Mouse (Mus musculus): ENCODE measurements around the gene Tmigd3. TPM values are rescaled to one million over a fixed set of nuclear protein-coding genes. Genes with fewer than 3 reads are reported as not detected.

Gene Tmigd3
- total RNA-seq, 2 experiments from 2014 or later = 0.28 TPM; not detected in 1

- no peak for ATAC-seq (replicated peaks; ENCODE audit: poor library complexity, severe bottlenecking)
These were observed 3.0 kb downstream of the Tmigd3 start for GRCm38 (mm10) chr3:105873451-105874445.

- ATAC-seq (replicated peaks; ENCODE audit: poor library complexity, severe bottlenecking) = no peak
These were observed 5.3 kb downstream of the Tmigd3 start for GRCm38 (mm10) chr3:105876022-105876421.

GRCm38 (mm10) chr3:105877252-105877803 lies 6.6 kb downstream of the Tmigd3 start:
- ATAC-seq (replicated peaks; ENCODE audit: poor library complexity, severe bottlenecking) = peak; percentile 21; the same call in 1 of the 2 replicates

GRCm38 (mm10) chr3:105877919-105878318 lies 7.2 kb downstream of the Tmigd3 start:
- peak; percentile 86 for ATAC-seq (replicated peaks; ENCODE audit: poor library complexity, severe bottlenecking)

GRCm38 (mm10) chr3:105878751-105879150 lies 8.0 kb downstream of the Tmigd3 start:
- no peak for ATAC-seq (replicated peaks; ENCODE audit: poor library complexity, severe bottlenecking)

- ATAC-seq (replicated peaks; ENCODE audit: poor library complexity, severe bottlenecking) = peak; percentile 23; the same call in 1 of the 2 replicates
These were observed 9.7 kb downstream of the Tmigd3 start for GRCm38 (mm10) chr3:105880419-105880818.

GRCm38 (mm10) chr3:105882105-105882504 lies 11.4 kb downstream of the Tmigd3 start:
- ATAC-seq (replicated peaks; ENCODE audit: poor library complexity, severe bottlenecking) = no peak

- no peak for ATAC-seq (replicated peaks; ENCODE audit: poor library complexity, severe bottlenecking)
These were observed 12.4 kb downstream of the Tmigd3 start for GRCm38 (mm10) chr3:105883111-105883510.

- no peak for ATAC-seq (replicated peaks; ENCODE audit: poor library complexity, severe bottlenecking)
These were observed 18.3 kb downstream of the Tmigd3 start for GRCm38 (mm10) chr3:105888961-105889360.

- ATAC-seq (replicated peaks; ENCODE audit: poor library complexity, severe bottlenecking) = no peak
These were observed 19.5 kb downstream of the Tmigd3 start for GRCm38 (mm10) chr3:105890220-105890619.

GRCm38 (mm10) chr3:105891141-105891540 lies 20.4 kb downstream of the Tmigd3 start:
- no peak for ATAC-seq (replicated peaks; ENCODE audit: poor library complexity, severe bottlenecking)

GRCm38 (mm10) chr3:105891760-105892571 lies 21.3 kb downstream of the Tmigd3 start:
- ATAC-seq (replicated peaks; ENCODE audit: poor library complexity, severe bottlenecking) = peak; percentile 37

GRCm38 (mm10) chr3:105892572-105893495 lies 22.1 kb downstream of the Tmigd3 start:
- ATAC-seq (replicated peaks; ENCODE audit: poor library complexity, severe bottlenecking) = peak; percentile 61

GRCm38 (mm10) chr3:105893941-105894391 lies 23.3 kb downstream of the Tmigd3 start:
- no peak for ATAC-seq (replicated peaks; ENCODE audit: poor library complexity, severe bottlenecking)

GRCm38 (mm10) chr3:105894601-105895592 lies 24.2 kb downstream of the Tmigd3 start:
- ATAC-seq (replicated peaks; ENCODE audit: poor library complexity, severe bottlenecking) = peak; percentile 36

GRCm38 (mm10) chr3:105896811-105897210 lies 26.1 kb downstream of the Tmigd3 start:
- no peak for ATAC-seq (replicated peaks; ENCODE audit: poor library complexity, severe bottlenecking)

- peak; percentile 44 for ATAC-seq (replicated peaks; ENCODE audit: poor library complexity, severe bottlenecking)
These were observed 27.6 kb downstream of the Tmigd3 start for GRCm38 (mm10) chr3:105898325-105898724.

- ATAC-seq (replicated peaks; ENCODE audit: poor library complexity, severe bottlenecking) = no peak
These were observed 28.2 kb downstream of the Tmigd3 start for GRCm38 (mm10) chr3:105898861-105899260.
